Mouse (Mus musculus) liver, embryonic 14.5 days (tissue): ENCODE results near the gene Htt. TPM values are rescaled to one million over a fixed set of nuclear protein-coding genes. Genes with fewer than 3 reads are reported as not detected.

Experiments
- ATAC-seq: fragments of 200-750 bp; cut with Nextera tagmentation; 2 replicates; pipeline ENCODE4 v1.8.0; 2017; ENCODE audit warnings: moderate number of reproducible peaks, mild to moderate bottlenecking, moderate library complexity; ENCODE audit not compliant: insufficient read depth
- DNase-seq, 3 experiments: peaks; one replicate each; pipeline ENCODE4 v3.0.0-alpha.2; 2012 to 2013; ENCODE audit warnings: low read depth in 3 of 3, low spot score in 3 of 3
- H3K27ac ChIP-seq: fragments of 300-500 bp; sonication (generic); 2 replicates; pipeline ENCODE4 v1.5.1; 2014; ENCODE audit warnings: moderate library complexity, mild to moderate bottlenecking, control low read depth, inconsistent platforms
- H3K27me3 ChIP-seq: fragments of 300-500 bp; sonication (generic); 2 replicates; pipeline ENCODE4 v1.6.1; 2014; ENCODE audit warnings: mild to moderate bottlenecking, low read length, moderate library complexity; ENCODE audit not compliant: control insufficient read depth, insufficient read depth
- H3K36me3 ChIP-seq: fragments of 300-500 bp; sonication (generic); replicated peaks from 2 replicates; pipeline ENCODE4 v1.6.1; 2014; ENCODE audit warnings: low read depth; ENCODE audit not compliant: control insufficient read depth, insufficient read depth
- H3K4me1 ChIP-seq, 2 experiments: fragments of 200-500 bp in 1 of 2; fragments of 300-500 bp in 1 of 2; sonication (generic) in 1 of 2; replicated peaks; 2 replicates each; pipeline ENCODE4 v1.6.1; 2012 to 2014; ENCODE audit warnings: antibody characterized with exemption in 1 of 2, inconsistent platforms in 1 of 2, low read length in 1 of 2; ENCODE audit not compliant: control insufficient read depth in 2 of 2, insufficient read depth in 2 of 2
- H3K4me2 ChIP-seq: fragments of 300-500 bp; sonication (generic); 2 replicates; pipeline ENCODE4 v1.6.1; 2014; ENCODE audit warnings: low read depth, mild to moderate bottlenecking, control low read depth, moderate library complexity
- H3K4me3 ChIP-seq, 2 experiments: fragments of 200-500 bp in 1 of 2; fragments of 300-500 bp in 1 of 2; sonication (generic) in 1 of 2; 2 replicates each; pipeline ENCODE4 v1.5.1; 2012 to 2014; ENCODE audit warnings: low read depth in 2 of 2, low read length in 2 of 2, mild to moderate bottlenecking in 2 of 2, control low read depth in 1 of 2, inconsistent platforms in 1 of 2, moderate library complexity in 1 of 2; ENCODE audit not compliant: insufficient read depth in 1 of 2
- H3K9ac ChIP-seq: fragments of 300-500 bp; sonication (generic); replicated peaks from 2 replicates; pipeline ENCODE4 v1.6.1; 2014; ENCODE audit warnings: mild to moderate bottlenecking, control low read depth, moderate library complexity
- H3K9me3 ChIP-seq: fragments of 300-500 bp; sonication (generic); 2 replicates; pipeline ENCODE4 v1.6.1; 2016; ENCODE audit warnings: low read length, mixed read lengths; ENCODE audit not compliant: control insufficient read depth
- CTCF ChIP-seq: IDR thresholded peaks from 2 replicates; pipeline ENCODE4 v1.5.1; 2016; ENCODE audit warnings: antibody characterized with exemption, low read depth, control low read depth
- EP300 ChIP-seq: IDR thresholded peaks from 2 replicates; pipeline ENCODE4 v1.6.1; 2016; ENCODE audit warnings: antibody characterized with exemption, low read depth
- WGBS: fragments of 180-500 bp; shearing (Covaris S2); extraction: QIAGEN DNeasy Blood & Tissue Kit; methylation state at CpG from one replicate; pipeline ENCODE4 v1.1.7; 2014; ENCODE audit not compliant: insufficient replicate concordance; 5-methylcytosine and 5-hydroxymethylcytosine counted together
- polyA plus RNA-seq, 2 experiments: library from polyadenylated mRNA; depleted of rRNA in 1 of 2; stranded (reverse) in 1 of 2; unstranded in 1 of 2; fragments of >200 nt; fragmentation: Nextera tagmentation in 1 of 2; extraction: Ambion mirVana in 1 of 2; gene quantifications; 2 replicates each; pipeline versions ENCODE4 v1.2.1 to v1.2.3; 2012 to 2014

Gene Htt
- polyA plus RNA-seq, 2 experiments = 4.8 to 6.3 TPM

DNA sequence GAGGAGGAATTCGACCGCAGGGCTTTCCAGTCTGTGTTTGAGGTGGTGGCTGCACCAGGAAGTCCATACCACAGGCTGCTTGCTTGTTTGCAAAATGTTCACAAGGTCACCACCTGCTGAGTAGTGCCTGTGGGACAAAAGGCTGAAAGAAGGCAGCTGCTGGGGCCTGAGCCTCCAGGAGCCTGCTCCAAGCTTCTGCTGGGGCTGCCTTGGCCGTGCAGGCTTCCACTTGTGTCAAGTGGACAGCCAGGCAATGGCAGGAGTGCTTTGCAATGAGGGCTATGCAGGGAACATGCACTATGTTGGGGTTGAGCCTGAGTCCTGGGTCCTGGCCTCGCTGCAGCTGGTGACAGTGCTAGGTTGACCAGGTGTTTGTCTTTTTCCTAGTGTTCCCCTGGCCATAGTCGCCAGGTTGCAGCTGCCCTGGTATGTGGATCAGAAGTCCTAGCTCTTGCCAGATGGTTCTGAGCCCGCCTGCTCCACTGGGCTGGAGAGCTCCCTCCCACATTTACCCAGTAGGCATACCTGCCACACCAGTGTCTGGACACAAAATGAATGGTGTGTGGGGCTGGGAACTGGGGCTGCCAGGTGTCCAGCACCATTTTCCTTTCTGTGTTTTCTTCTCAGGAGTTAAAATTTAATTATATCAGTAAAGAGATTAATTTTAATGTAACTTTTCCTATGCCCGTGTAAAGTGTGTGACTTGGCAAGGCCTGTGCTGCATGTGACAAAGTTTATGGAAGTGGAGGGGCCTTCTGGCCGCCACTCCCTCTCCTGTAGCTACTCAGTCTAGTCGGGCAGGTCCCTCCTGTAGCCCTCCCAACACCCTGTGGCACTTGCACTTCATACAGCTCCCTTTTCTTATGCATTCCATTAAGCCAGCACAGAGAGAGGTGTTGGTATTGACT, 147.4 kb downstream of the Htt start:
- no peak for ATAC-seq
- H3K4me2 ChIP-seq = no peak overlapping the region
- TF ChIP-seq CTCF = no peak
- TF ChIP-seq EP300 = no peak

DNA sequence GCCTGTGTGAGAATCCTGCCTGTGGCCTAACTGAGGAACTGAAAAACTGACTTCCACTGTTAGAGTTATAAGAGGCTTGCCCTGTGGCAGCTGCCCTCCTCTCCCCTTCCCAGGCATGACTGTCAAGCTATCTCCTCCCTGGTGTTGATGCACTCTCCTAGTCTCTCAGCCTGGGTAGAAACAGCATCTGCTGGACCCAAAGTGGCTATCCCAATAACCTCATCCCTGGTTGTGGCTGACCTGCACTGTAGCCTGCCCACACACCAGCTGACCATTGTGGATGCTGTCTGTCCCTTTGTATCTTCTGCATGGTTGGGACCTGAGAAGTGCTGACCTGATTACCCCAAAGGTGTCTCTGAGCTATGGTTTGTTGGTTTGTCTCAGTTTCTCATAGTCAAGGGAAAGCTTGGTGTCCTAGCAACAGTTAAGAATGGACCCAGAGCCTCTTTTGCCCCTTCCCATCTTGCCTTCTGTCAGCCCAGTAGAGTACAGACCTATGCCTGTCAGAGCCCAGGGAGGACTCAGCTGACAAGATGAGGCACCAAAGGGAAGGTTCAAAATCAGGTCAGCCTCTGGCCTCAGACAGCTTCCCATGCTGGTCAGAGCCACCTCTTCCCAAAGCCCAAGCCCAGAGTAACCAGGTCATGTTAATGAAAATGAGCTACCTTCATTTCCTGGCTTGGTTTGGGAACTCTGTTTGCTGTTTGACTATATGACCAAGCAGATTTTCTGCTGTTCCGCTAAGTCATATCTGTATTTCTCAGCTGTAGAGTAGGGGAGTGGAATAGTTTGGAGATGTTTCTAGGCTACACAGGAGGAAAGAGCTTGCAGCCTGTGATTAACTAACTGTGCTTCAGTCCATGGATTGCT, 148.3 kb downstream of the Htt start:
- ATAC-seq (peak; percentile 84), DNase-seq (peak; percentile 65 to 72 (median 67))
- no peaks in the 10 kb centered on the region for H3K27me3 ChIP-seq
- no peak overlapping the region; a peak in 1 of 4 replicates for H3K4me3 ChIP-seq
- no peaks in the 10 kb centered on the region for H3K9me3 ChIP-seq
- peaks cover 7% of the 10 kb centered on the region for H3K36me3 ChIP-seq
- TF ChIP-seq EP300 = peak; percentile 83
- TF ChIP-seq CTCF = no peak
- H3K4me1 ChIP-seq = peaks cover 23 to 24% of the 10 kb centered on the region in 2 experiments
- peak overlapping the region; percentile 62 for H3K9ac ChIP-seq
- WGBS = 32% methylated on average over 1 of the region's 1 CpGs
- H3K27ac ChIP-seq = peak overlapping the region; percentile 95
- peak overlapping the region; percentile 47 for H3K4me2 ChIP-seq

More for the DNA sequence above, 147.4 kb downstream of the Htt start:
- H3K27me3 ChIP-seq = no peaks in the 10 kb centered on the region
- H3K9me3 ChIP-seq = no peaks in the 10 kb centered on the region
- WGBS = 74% methylated on average over 9 of the region's 9 CpGs
- no peak for DNase-seq
- H3K27ac ChIP-seq = peak overlapping the region; percentile 95
- no peak overlapping the region for H3K4me3 ChIP-seq
- H3K36me3 ChIP-seq = peaks cover 10% of the 10 kb centered on the region
- peak overlapping the region; percentile 62 for H3K9ac ChIP-seq
- peaks cover 23 to 24% of the 10 kb centered on the region in 2 experiments for H3K4me1 ChIP-seq

DNA sequence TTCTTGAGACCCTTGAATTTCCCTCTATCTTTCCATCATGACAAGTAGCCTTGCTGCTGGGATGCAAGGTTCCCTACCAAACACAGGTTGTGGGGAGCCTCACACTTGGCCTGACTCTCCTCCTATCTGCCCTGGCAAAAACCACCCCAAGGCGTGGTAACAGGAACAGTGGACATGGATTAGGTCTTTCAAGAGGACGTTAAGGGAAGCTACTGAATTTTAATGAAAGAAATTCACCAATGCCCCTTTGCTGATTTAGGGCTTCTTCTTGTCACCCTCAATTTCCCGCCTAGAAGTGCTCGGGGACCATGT, 148.9 kb downstream of the Htt start:
- Histone ChIP-seq H3K4me2 (peak overlapping the region; percentile 44), H3K9me3 (no peaks in the 10 kb centered on the region), H3K36me3 (peaks cover 4% of the 10 kb centered on the region), H3K4me1 (peaks cover 23 to 24% of the 10 kb centered on the region in 2 experiments), H3K9ac (peak overlapping the region; percentile 49), H3K4me3 (no peak overlapping the region), H3K27me3 (no peaks in the 10 kb centered on the region), H3K27ac (peak overlapping the region; percentile 95)
- DNase-seq (no peak), ATAC-seq (peak; percentile 64)
- WGBS = 62% methylated on average over 4 of the region's 4 CpGs
- TF ChIP-seq CTCF = no peak
- TF ChIP-seq EP300 = no peak; the same call in 1 of the 2 replicates

DNA sequence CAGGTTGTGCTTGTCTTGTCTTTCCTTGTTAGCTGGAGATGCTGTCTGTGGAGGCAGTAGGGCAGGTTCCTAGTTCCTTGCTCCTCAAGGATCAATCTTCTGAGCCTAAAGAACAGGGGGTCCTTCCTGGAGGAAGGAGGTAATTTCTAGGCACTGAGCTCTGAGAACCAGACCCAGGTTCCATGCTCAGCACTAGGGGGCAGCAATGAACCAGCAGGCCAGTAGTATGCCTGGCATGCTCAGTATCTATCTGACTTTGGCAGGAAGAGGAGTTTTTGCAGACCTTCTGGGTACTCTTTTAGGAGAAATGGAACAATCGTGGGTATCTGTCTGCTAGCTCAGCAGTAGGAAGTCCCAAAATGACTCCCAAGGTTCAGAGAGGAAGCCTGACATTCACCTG, 154.3 kb downstream of the Htt start:
- peak; percentile 57 for ATAC-seq
- Histone ChIP-seq H3K4me1 (peaks cover 23 to 28% of the 10 kb centered on the region in 2 experiments), H3K4me3 (no peak overlapping the region), H3K27me3 (no peaks in the 10 kb centered on the region), H3K27ac (peak overlapping the region; percentile 31), H3K9me3 (no peaks in the 10 kb centered on the region), H3K36me3 (no peaks in the 10 kb centered on the region), H3K4me2 (no peak overlapping the region), H3K9ac (no peak overlapping the region)
- TF ChIP-seq EP300 (peak; percentile 46; the same call in 1 of the 2 replicates), CTCF (peak; percentile 96)
- peak; percentile 53 to 62 (median 61) for DNase-seq
- WGBS = 0% methylated on average over 1 of the region's 1 CpGs
